Mouse (Mus musculus) thymus, adult 2 months (tissue): Measurements from ENCODE around the gene Slc1a5. TPM values are rescaled to one million over a fixed set of nuclear protein-coding genes. Genes with fewer than 3 reads are reported as not detected.

ENCODE experiments used
- DNase-seq: peaks from one replicate; pipeline ENCODE4 v3.0.0; 2021
- H3K27ac ChIP-seq: fragments of 200-500 bp; 2 replicates; pipeline ENCODE4 v1.5.1; 2012; ENCODE audit warnings: low read length, control low read depth; ENCODE audit not compliant: control insufficient read depth, insufficient read depth
- H3K27me3 ChIP-seq: fragments of 200-500 bp; 2 replicates; pipeline ENCODE4 v1.6.1; 2012; ENCODE audit warnings: mild to moderate bottlenecking, low read length, moderate library complexity, mixed read lengths; ENCODE audit not compliant: control insufficient read depth, insufficient read depth
- H3K36me3 ChIP-seq: fragments of 200-500 bp; 2 replicates; pipeline ENCODE4 v1.6.1; 2012; ENCODE audit warnings: mild to moderate bottlenecking, low read length, moderate library complexity; ENCODE audit not compliant: control insufficient read depth, insufficient read depth
- H3K4me1 ChIP-seq: fragments of 200-500 bp; replicated peaks from 2 replicates; pipeline ENCODE4 v1.6.1; 2012; ENCODE audit warnings: low read length; ENCODE audit not compliant: control insufficient read depth, insufficient read depth
- H3K4me3 ChIP-seq: fragments of 200-500 bp; 2 replicates; pipeline ENCODE4 v1.5.1; 2012; ENCODE audit warnings: mild to moderate bottlenecking, low read length, control low read depth, moderate library complexity; ENCODE audit not compliant: control insufficient read depth, insufficient read depth
- CTCF ChIP-seq: fragments of 200-500 bp; IDR thresholded peaks from 2 replicates; pipeline ENCODE4 v1.5.1; 2012; ENCODE audit warnings: mild to moderate bottlenecking, control low read depth, low read length, moderate library complexity, borderline replicate concordance; ENCODE audit not compliant: control insufficient read depth, poor library complexity, insufficient read depth; ENCODE audit errors: extremely low read depth
- POLR2A ChIP-seq: fragments of 200-500 bp; IDR thresholded peaks from 2 replicates; pipeline ENCODE4 v1.6.1; 2012; ENCODE audit warnings: mild to moderate bottlenecking, low read length, control low read depth, moderate library complexity; ENCODE audit not compliant: control insufficient read depth, poor library complexity, insufficient read depth; ENCODE audit errors: extremely low read depth
- WGBS: fragments of 180-500 bp; shearing (Covaris S2); methylation state at CpG from one replicate; pipeline ENCODE4 v1.1.7; 2018; 5-methylcytosine and 5-hydroxymethylcytosine counted together
- polyA plus RNA-seq: library from polyadenylated mRNA; depleted of rRNA; stranded (reverse); fragments of >200 nt; gene quantifications from 2 replicates; pipeline ENCODE4 v1.2.3, GENCODE M21; 2012; rRNA removed

The Slc1a5 gene
- polyA plus RNA-seq, 1 experiment: 254 TPM

GRCm38 (mm10) chr7:16845820-16846167 lies 64.7 kb downstream of the Slc1a5 start:
- no peak for DNase-seq
- Histone ChIP-seq H3K27me3 (no peaks in the 10 kb centered on the region), H3K27ac (peak overlapping the region; percentile 97), H3K4me3 (peak overlapping the region; percentile 86), H3K4me1 (peaks cover 17% of the 10 kb centered on the region), H3K36me3 (peaks cover 42% of the 10 kb centered on the region)
- TF ChIP-seq POLR2A: no peak
- TF ChIP-seq CTCF: no peak
- 22% methylated on average over 10 of the region's 10 CpGs for WGBS

GRCm38 (mm10) chr7:16846775-16847174 lies 65.6 kb downstream of the Slc1a5 start:
- over 99% methylated on average over 5 of the region's 5 CpGs for WGBS
- H3K27ac ChIP-seq: no peak overlapping the region
- H3K27me3 ChIP-seq: no peaks in the 10 kb centered on the region
- no peak for TF ChIP-seq POLR2A
- no peak for TF ChIP-seq CTCF
- H3K4me3 ChIP-seq: no peak overlapping the region
- H3K4me1 ChIP-seq: peaks cover 9% of the 10 kb centered on the region
- DNase-seq: no peak
- peaks cover 48% of the 10 kb centered on the region for H3K36me3 ChIP-seq

- no peak overlapping the region for H3K27ac ChIP-seq
- WGBS: 97% methylated on average over 19 of the region's 19 CpGs
- H3K36me3 ChIP-seq: peaks cover 56% of the 10 kb centered on the region
- TF ChIP-seq POLR2A (no peak), CTCF (0 out of 2 replicates have a peak, but pooled peaks have one; percentile 15)
- DNase-seq: no peak
- H3K4me1 ChIP-seq: peaks cover 4% of the 10 kb centered on the region; the same call in 1 of the 2 replicates
- H3K4me3 ChIP-seq: no peak overlapping the region
- no peaks in the 10 kb centered on the region for H3K27me3 ChIP-seq
Measured at GRCm38 (mm10) chr7:16847507-16847906, 66.4 kb downstream of the Slc1a5 start.

Other genes with a start within 250 kb of the Slc1a5 start
- 13.4 and 14.4 TPM in 2 replicates for gene Arhgap35, start 166.3 kb upstream of the Slc1a5 start, polyA plus RNA-seq
- 0.75 and 0.84 TPM in 2 replicates for gene Ceacam15, start 105.6 kb upstream of the Slc1a5 start, polyA plus RNA-seq
- gene Ceacam9, start 59.4 kb upstream of the Slc1a5 start, polyA plus RNA-seq: 0.07 TPM in 1 of 2 replicates, not detected in the other
- 418 and 426 TPM in 2 replicates for gene Ap2s1, start 42.9 kb upstream of the Slc1a5 start, polyA plus RNA-seq
- gene Strn4, start 34.5 kb downstream of the Slc1a5 start, polyA plus RNA-seq: 307 and 318 TPM in 2 replicates
- gene Fkrp, start 35.4 kb downstream of the Slc1a5 start, polyA plus RNA-seq: 48.7 and 51.5 TPM in 2 replicates
- gene Prkd2, start 61.6 kb downstream of the Slc1a5 start, polyA plus RNA-seq: 363 and 406 TPM in 2 replicates
- gene Dact3, start 94.0 kb downstream of the Slc1a5 start, polyA plus RNA-seq: 3.8 and 4.4 TPM in 2 replicates
- gene Gng8, start 110.4 kb downstream of the Slc1a5 start, polyA plus RNA-seq: 0.62 and 1.7 TPM in 2 replicates
- 11.3 and 11.4 TPM in 2 replicates for gene Ptgir, start 125.2 kb downstream of the Slc1a5 start, polyA plus RNA-seq
- 398 and 475 TPM in 2 replicates for gene Calm3, start 142.8 kb downstream of the Slc1a5 start, polyA plus RNA-seq
- 2.2 and 3.0 TPM in 2 replicates for gene Pnmal2, start 163.3 kb downstream of the Slc1a5 start, polyA plus RNA-seq
- gene Pnmal1, start 178.3 kb downstream of the Slc1a5 start, polyA plus RNA-seq: not detected in 2 replicates
- gene Gm42372, start 201.7 kb downstream of the Slc1a5 start, polyA plus RNA-seq: 2.3 TPM in 2 replicates
- gene Ccdc8, start 211.4 kb downstream of the Slc1a5 start, polyA plus RNA-seq: 1.5 and 2.0 TPM in 2 replicates
- gene Ppp5c, start 246.6 kb downstream of the Slc1a5 start, polyA plus RNA-seq: 359 and 363 TPM in 2 replicates